ENCODE assay signal across 21 mouse cellular contexts in the genomic region with DNA sequence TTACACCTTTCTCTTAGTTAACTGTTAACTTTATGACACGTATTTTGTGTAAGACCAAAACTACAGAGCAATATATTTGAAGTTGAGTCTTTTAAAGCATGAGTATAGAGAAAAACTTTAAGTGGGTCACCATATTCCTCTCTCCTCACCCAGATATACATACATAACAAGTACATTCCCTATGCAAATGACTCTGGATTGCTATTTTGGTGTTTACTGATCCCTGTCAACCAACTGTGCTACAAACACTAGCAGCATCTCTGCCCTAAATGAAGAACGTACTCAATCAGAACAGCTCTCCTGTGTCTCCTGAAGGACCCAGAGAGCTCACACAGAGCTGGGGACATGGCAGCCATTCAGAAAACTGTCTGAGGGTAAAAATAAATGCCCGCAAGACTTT.
"Had no signal": no experiment of that assay in that cellular context is flagged by ENCODE, and none has a peak within 500 bp of the region (broad histone marks: within the 10 kb centered on the region; RNA-seq: fewer than 3 reads in every experiment).

No protein-coding gene starts in this region.

- DNase-seq: cerebellum, adult 8-10 months; cerebellum, adult 9-10 months; cerebellum, adult 9-11 months; cerebellum, postnatal 10 days; cerebellum, postnatal 14 days; cerebellum, postnatal 25 days; cerebellum, postnatal 36 days; embryo, embryonic 11 days; forebrain, postnatal 0 days; gastrocnemius, adult 2 months; gastrocnemius, postnatal 10 days; gastrocnemius, postnatal 14 days; gastrocnemius, postnatal 25 days; gastrocnemius, postnatal 36 days; heart, adult 11 months; heart, adult 18-20 months; heart, adult 2 months had no signal

- ATAC-seq: forebrain, embryonic 13.5 days; forebrain, embryonic 14.5 days; forebrain, embryonic 15.5 days; forebrain, embryonic 16.5 days; forebrain, postnatal 0 days had no signal
